Mouse (Mus musculus): ENCODE results near the gene Tsr3.

The Tsr3 gene

GRCm38 (mm10) chr17:25243131-25243780, 3.3 kb downstream of the Tsr3 start:
- DNase-seq (ENCODE audit: low read depth) = no peak

GRCm38 (mm10) chr17:25244239-25244638, 4.3 kb downstream of the Tsr3 start:
- DNase-seq (ENCODE audit: low read depth) = no peak

- peak; percentile 45 for DNase-seq (ENCODE audit: low read depth)
Measured at GRCm38 (mm10) chr17:25248033-25248750, 8.2 kb downstream of the Tsr3 start.

- no peak for DNase-seq (ENCODE audit: low read depth)
Measured at GRCm38 (mm10) chr17:25250181-25250835, 10.3 kb downstream of the Tsr3 start.

GRCm38 (mm10) chr17:25252643-25253042, 12.7 kb downstream of the Tsr3 start:
- DNase-seq (ENCODE audit: low read depth) = no peak

GRCm38 (mm10) chr17:25253760-25254159, 13.8 kb downstream of the Tsr3 start:
- DNase-seq (ENCODE audit: low read depth) = no peak

- DNase-seq (ENCODE audit: low read depth) = no peak
Measured at GRCm38 (mm10) chr17:25255110-25255509, 15.1 kb downstream of the Tsr3 start.

- DNase-seq (ENCODE audit: low read depth) = no peak
Measured at GRCm38 (mm10) chr17:25256140-25256754, 16.3 kb downstream of the Tsr3 start, which contains the start of gene Baiap3. Gene Baiap3, minus strand, starts transcription at chr17:25256364.

- no peak for DNase-seq (ENCODE audit: low read depth)
Measured at GRCm38 (mm10) chr17:25257804-25258261, 17.9 kb downstream of the Tsr3 start.

- no peak for DNase-seq (ENCODE audit: low read depth)
Measured at GRCm38 (mm10) chr17:25264453-25264852, 24.5 kb downstream of the Tsr3 start.

GRCm38 (mm10) chr17:25270795-25271335, 30.9 kb downstream of the Tsr3 start:
- no peak for DNase-seq (ENCODE audit: low read depth)

- DNase-seq (ENCODE audit: low read depth) = no peak
Measured at GRCm38 (mm10) chr17:25272326-25272725, 32.4 kb downstream of the Tsr3 start.

- no peak for DNase-seq (ENCODE audit: low read depth)
Measured at GRCm38 (mm10) chr17:25272951-25273705, 33.2 kb downstream of the Tsr3 start.

- peak; percentile 98 for DNase-seq (ENCODE audit: low read depth)
Measured at GRCm38 (mm10) chr17:25273706-25274501, 33.9 kb downstream of the Tsr3 start.

- no peak for DNase-seq (ENCODE audit: low read depth)
Measured at GRCm38 (mm10) chr17:25274571-25275346, 34.8 kb downstream of the Tsr3 start, which contains the start of gene Ube2i. Gene Ube2i, minus strand, starts transcription at chr17:25274622.

- DNase-seq (ENCODE audit: low read depth) = no peak
Measured at GRCm38 (mm10) chr17:25275833-25276232, 35.9 kb downstream of the Tsr3 start.

GRCm38 (mm10) chr17:25282133-25282532, 42.2 kb downstream of the Tsr3 start:
- DNase-seq (ENCODE audit: low read depth) = no peak

- DNase-seq (ENCODE audit: low read depth) = peak; percentile 74
Measured at GRCm38 (mm10) chr17:25285033-25285432, 45.1 kb downstream of the Tsr3 start.

- peak; percentile 24 for DNase-seq (ENCODE audit: low read depth)
Measured at GRCm38 (mm10) chr17:25288842-25289241, 48.9 kb downstream of the Tsr3 start.

GRCm38 (mm10) chr17:25290411-25290810, 50.4 kb downstream of the Tsr3 start:
- DNase-seq (ENCODE audit: low read depth) = no peak

All from c-Kit-positive CD71-negative TER-119-negative erythroid progenitor cells, embryonic 14.5 days (primary cell).